Mouse (Mus musculus): Measurements from ENCODE around the gene Plin4.

DNA sequence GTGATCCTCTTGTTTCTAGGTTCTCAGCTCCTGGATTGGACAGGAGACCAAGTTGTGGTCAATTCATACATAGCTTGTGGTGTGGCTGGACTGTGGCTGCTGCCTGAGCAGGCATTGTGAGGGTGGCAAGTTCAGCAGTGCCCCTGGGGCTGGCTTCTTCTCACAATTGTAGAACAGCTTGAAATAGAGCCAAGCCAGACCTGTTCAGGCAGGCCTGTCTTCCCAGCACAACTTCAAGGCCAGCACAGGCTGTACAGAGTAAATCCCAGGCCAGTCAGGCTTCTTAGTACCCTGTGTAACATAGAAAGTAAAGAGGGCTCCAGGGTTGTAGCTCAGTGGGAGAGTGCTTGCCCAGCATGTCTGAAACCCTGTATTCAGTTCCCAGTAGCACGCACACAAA, 16.8 kb downstream of the Plin4 start:
- no peak for TF ChIP-seq CTCF (IDR thresholded peaks at IDR 0.05; ENCODE audit: borderline replicate concordance, control insufficient read depth, extremely low read depth, insufficient read depth, low read length, poor library complexity)
- TF ChIP-seq POLR2A (IDR thresholded peaks at IDR 0.05; ENCODE audit: control insufficient read depth, extremely low read depth, insufficient read depth, low read length, poor library complexity): no peak

All from thymus, adult 2 months (tissue).